Mouse (Mus musculus) embryo, embryonic 11.5 days (tissue): Measurements from ENCODE around the gene Ntng1.
"Not testable (repeated sequence)": the region's sequence is repeated elsewhere in the genome, so short reads cannot be mapped to it uniquely, and the experiment has no call there.

ENCODE experiments used
- DNase-seq: peaks from one replicate; pipeline ENCODE4 v3.0.0-alpha.2; 2012; ENCODE audit warnings: low read depth, low spot score

Ntng1 gene

GRCm38 (mm10) chr3:109782289-109782951 lies 361.4 kb downstream of the Ntng1 start:
- DNase-seq: peak; percentile 50

DNA sequence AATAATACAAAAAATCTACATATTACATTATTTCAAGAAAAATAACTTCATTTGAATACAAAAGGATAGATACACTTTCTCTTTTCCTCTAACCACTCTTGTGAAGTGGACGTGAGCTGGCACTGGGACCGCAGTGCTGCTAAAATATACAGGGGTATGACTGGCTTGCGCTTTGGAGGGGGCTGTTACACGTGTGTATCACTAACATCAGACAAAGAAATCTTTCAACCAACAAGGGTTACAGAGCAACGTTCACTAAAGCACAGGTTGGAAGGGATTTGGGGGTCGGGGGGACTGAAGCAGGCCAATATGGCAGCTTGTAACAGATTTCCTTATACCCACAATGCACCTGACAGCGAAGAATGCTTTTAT lies 361.9 kb downstream of the Ntng1 start:
- DNase-seq: no peak

- no peak for DNase-seq
Observed at GRCm38 (mm10) chr3:109775200-109775599, 368.6 kb downstream of the Ntng1 start.

DNA sequence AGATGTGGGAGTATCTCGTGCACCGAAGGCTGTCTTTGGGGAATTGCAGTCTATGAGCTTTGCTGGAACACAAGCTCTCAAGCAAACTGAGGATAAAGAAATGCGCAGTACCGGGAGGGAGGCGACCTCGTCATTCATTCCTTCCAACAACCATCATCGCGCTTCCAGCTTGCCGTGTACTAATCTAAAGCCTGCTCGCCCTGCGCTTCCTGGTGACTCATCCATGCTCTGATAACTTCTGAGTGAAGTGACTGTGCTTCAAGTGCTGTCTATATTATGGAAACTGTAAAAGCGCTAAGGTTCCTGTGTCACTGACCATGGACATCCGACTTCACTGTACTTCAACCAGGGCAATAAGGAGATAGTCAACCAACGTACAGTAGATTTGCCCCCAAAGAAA lies 371.7 kb downstream of the Ntng1 start:
- DNase-seq: no peak

DNA sequence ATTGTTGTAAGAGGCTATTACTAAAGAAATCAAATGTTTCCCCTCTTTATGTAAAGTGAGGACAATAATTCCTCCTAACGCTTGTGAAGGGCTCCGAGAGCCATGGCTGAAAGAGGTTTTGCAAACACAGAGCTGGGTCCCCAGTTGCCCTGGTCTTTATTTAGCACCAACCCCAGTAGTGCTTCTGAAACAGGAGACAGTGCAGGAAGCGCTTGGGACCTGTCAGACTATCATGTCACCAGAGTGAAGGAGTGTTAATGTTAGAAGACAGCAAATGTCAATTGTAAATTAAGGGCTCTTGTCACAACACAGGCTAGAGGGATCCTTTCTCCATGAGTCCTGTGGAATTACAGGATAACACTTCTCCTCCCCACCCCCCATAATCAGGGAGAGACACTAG lies 376.9 kb downstream of the Ntng1 start:
- no peak for DNase-seq

- DNase-seq: no peak
Observed at GRCm38 (mm10) chr3:109765608-109766007, 378.2 kb downstream of the Ntng1 start.

GRCm38 (mm10) chr3:109765141-109765540 lies 378.7 kb downstream of the Ntng1 start:
- DNase-seq: no peak

- DNase-seq: no peak
Observed at GRCm38 (mm10) chr3:109756426-109756825, 387.4 kb downstream of the Ntng1 start.

GRCm38 (mm10) chr3:109747593-109747992 lies 396.2 kb downstream of the Ntng1 start:
- not testable (repeated sequence) for DNase-seq

DNA sequence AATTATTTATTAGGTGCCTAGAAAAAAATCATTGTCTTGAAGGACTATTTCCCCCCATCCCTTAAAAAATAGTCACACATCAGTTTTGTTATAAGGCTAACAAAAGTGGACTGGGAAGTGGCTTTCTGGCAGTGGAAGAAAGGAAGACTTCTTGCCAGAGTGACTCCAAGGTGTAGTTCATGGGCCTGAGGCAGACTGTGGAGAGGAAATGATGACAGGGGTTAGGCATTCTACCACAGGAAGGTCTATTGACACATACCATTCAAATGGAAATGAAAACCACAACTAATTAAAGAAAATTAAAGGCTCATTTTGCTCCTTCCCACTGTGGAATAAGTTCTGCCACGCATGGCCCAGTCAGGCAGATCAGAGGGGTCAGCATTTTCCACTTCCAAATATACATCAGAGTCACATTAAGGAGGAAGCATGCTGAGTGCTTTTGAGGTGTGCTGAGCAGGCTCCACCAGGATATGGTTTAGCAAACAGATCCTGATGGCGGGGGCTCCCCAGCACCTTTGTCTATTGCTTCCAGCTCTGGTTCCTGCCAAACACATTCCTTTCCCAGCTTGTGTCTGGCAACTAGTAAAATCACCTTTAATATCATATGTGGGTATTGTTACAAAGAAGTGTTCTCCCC lies 403.2 kb downstream of the Ntng1 start:
- no peak for DNase-seq

DNA sequence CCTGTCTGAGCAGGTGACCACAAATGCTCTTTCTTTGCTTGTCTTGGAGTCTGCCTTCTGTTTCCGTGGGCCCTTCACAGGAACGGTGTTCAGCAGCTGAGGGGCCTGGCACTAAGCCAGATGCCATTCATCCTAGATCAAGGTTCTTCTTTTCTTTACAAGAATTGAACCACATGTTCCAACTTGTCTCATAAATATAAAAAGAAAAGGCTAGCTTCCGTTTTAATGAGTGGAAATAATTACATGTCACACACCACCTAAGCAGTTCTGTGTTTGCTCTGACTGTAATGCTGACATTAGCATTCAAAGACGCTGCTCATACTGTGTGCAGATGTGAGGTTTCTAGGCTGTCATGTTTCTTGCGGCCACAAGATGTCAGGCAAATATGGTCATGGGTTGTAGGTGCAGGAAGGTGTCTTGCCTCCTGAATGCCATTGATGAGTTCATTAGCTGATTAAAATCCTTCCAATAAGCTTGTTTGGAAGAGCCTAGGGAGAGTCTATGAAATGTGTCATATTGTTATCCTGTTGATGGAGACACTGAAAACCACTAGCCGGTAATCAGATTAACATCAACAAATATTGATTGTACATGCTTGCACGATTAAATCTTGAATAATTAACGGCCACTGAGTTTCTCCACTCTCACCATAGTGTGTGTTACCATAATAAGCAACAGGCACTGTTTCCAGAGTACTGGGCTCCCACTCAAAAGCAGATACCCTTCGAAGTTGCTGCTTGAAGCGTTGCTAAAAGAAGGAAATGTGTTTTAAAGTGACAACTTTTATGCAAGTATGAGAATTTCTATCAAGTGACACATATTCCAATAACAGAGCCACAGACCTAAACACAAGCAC lies 411.3 kb downstream of the Ntng1 start:
- peak; percentile 20 for DNase-seq

GRCm38 (mm10) chr3:109731592-109732230 lies 412.1 kb downstream of the Ntng1 start:
- DNase-seq: no peak
